14 mouse cellular contexts compared by ENCODE assay signal in genomic region chr8:91997892-91998189, GRCm38 (mm10).
"Had no signal": no experiment of that assay in that cellular context is flagged by ENCODE, and none has a peak within 500 bp of the region (broad histone marks: within the 10 kb centered on the region; RNA-seq: fewer than 3 reads in every experiment).

No protein-coding gene starts in this region.

- H3K4me2 ChIP-seq: limb, embryonic 12.5 days; liver, embryonic 13.5 days; lung, embryonic 15.5 days had no signal

- H3K4me1 ChIP-seq: liver, embryonic 13.5 days; megakaryocyte, embryonic 14.5 days had no signal

- DNase-seq: kidney, adult 18-20 months; kidney, postnatal 10 days; kidney, postnatal 4 days; liver; liver, embryonic 13.5 days; liver, postnatal 0 days; lung, postnatal 14 days; right cerebral cortex, postnatal 14 days; thymus, postnatal 4 days had no signal

- ATAC-seq: liver, postnatal 0 days had no signal

- H3K4me3 ChIP-seq: layer of hippocampus, adult 2 months; limb, embryonic 12.5 days; liver, embryonic 13.5 days; lung, embryonic 15.5 days; megakaryocyte, embryonic 14.5 days had no signal

- H3K9me3 ChIP-seq: liver, embryonic 13.5 days; lung, embryonic 15.5 days had no signal

- H3K27me3 ChIP-seq: megakaryocyte, embryonic 14.5 days had no signal

- H3K36me3 ChIP-seq: limb, embryonic 12.5 days; liver, embryonic 13.5 days; lung, embryonic 15.5 days had no signal

- H3K27ac ChIP-seq: layer of hippocampus, adult 2 months; limb, embryonic 12.5 days; liver, embryonic 13.5 days; lung, embryonic 15.5 days; macrophage had no signal

- H3K9ac ChIP-seq: limb, embryonic 12.5 days; liver, embryonic 13.5 days; liver, postnatal 0 days; lung, embryonic 15.5 days had no signal
